Mouse (Mus musculus) forebrain, postnatal 0 days (tissue): ENCODE results near the gene Vezt. TPM values are rescaled to one million over a fixed set of nuclear protein-coding genes. Genes with fewer than 3 reads are reported as not detected.

Experiments used
- ATAC-seq: fragments of 200-750 bp; cut with Nextera tagmentation; 2 replicates; pipeline ENCODE4 v1.8.0; 2017; ENCODE audit warnings: mild to moderate bottlenecking, moderate library complexity
- DNase-seq: peaks from one replicate; pipeline ENCODE4 v3.0.0-alpha.2; 2015
- H3K27ac ChIP-seq: fragments of 300-500 bp; sonication (generic); 2 replicates; pipeline ENCODE4 v1.5.1; 2014; ENCODE audit warnings: low read depth, mild to moderate bottlenecking, antibody characterized with exemption, low read length, moderate library complexity, mixed read lengths
- H3K27me3 ChIP-seq: fragments of 300-500 bp; sonication (generic); 2 replicates; pipeline ENCODE4 v1.6.1; 2014; ENCODE audit warnings: mild to moderate bottlenecking, low read length, mixed read lengths; ENCODE audit not compliant: insufficient read depth
- H3K36me3 ChIP-seq: fragments of 300-500 bp; sonication (generic); 2 replicates; pipeline ENCODE4 v1.6.1; 2014; ENCODE audit warnings: mild to moderate bottlenecking, moderate library complexity; ENCODE audit not compliant: insufficient read depth
- H3K4me1 ChIP-seq: fragments of 300-500 bp; sonication (generic); 2 replicates; pipeline ENCODE4 v1.6.1; 2014; ENCODE audit warnings: antibody characterized with exemption; ENCODE audit not compliant: insufficient read depth
- H3K4me2 ChIP-seq: fragments of 300-500 bp; sonication (generic); 2 replicates; pipeline ENCODE4 v1.6.1; 2014; ENCODE audit warnings: low read depth, mild to moderate bottlenecking, moderate library complexity
- H3K4me3 ChIP-seq: fragments of 300-500 bp; sonication (generic); 2 replicates; pipeline ENCODE4 v1.5.1; 2014; ENCODE audit warnings: low read depth, low read length, mixed read lengths
- H3K9ac ChIP-seq: fragments of 300-500 bp; sonication (generic); 2 replicates; pipeline ENCODE4 v1.6.1; 2014; ENCODE audit warnings: mild to moderate bottlenecking
- H3K9me3 ChIP-seq: fragments of 300-500 bp; sonication (generic); 2 replicates; pipeline ENCODE4 v1.6.1; 2016; ENCODE audit warnings: low read length
- CTCF ChIP-seq: sonication (generic); IDR thresholded peaks from 2 replicates; pipeline ENCODE4 v1.5.1; 2016; ENCODE audit warnings: antibody characterized with exemption, control low read depth, low read depth
- WGBS: fragments of 180-500 bp; shearing (Covaris S2); extraction: QIAGEN DNeasy Blood & Tissue Kit; methylation state at CpG from one replicate; pipeline ENCODE4 v1.1.7; 2014; 5-methylcytosine and 5-hydroxymethylcytosine counted together
- polyA plus RNA-seq: library from polyadenylated mRNA; unstranded; fragments of >200 nt; fragmentation: Nextera tagmentation; extraction: Ambion mirVana; gene quantifications from 2 replicates; pipeline ENCODE4 v1.2.1, GENCODE M21; 2015
- total RNA-seq: library from RNA; depleted of rRNA; stranded (reverse); fragments of >200 nt; gene quantifications from 2 replicates; pipeline ENCODE4 v1.2.3, GENCODE M21; 2014

Gene Vezt
- total and polyA plus RNA-seq, 2 experiments from 2014 or later = 40.1 to 66.0 TPM

- no peak overlapping the region for H3K27ac ChIP-seq
- no peaks in the 10 kb centered on the region for H3K27me3 ChIP-seq
- no peaks in the 10 kb centered on the region for H3K9me3 ChIP-seq
- ATAC-seq = no peak
- H3K4me2 ChIP-seq = no peak overlapping the region
- TF ChIP-seq CTCF = no peak
- 89% methylated on average over 4 of the region's 4 CpGs for WGBS
- H3K9ac ChIP-seq = no peak overlapping the region
- no peak for DNase-seq
- H3K4me3 ChIP-seq = no peak overlapping the region
- no peaks in the 10 kb centered on the region for H3K36me3 ChIP-seq
- H3K4me1 ChIP-seq = peaks cover 5% of the 10 kb centered on the region; the same call in 1 of the 2 replicates
Measured at GRCm38 (mm10) chr10:93921160-93921559, 114.5 kb downstream of the Vezt start.

- no peaks in the 10 kb centered on the region for H3K9me3 ChIP-seq
- H3K9ac ChIP-seq = no peak overlapping the region
- DNase-seq = peak; percentile 72
- ATAC-seq = 0 out of 2 replicates have a peak, but pooled peaks have one; percentile 18
- no peak overlapping the region for H3K4me3 ChIP-seq
- no peaks in the 10 kb centered on the region for H3K36me3 ChIP-seq
- peak overlapping the region; percentile 15 for H3K4me2 ChIP-seq
- no peak for TF ChIP-seq CTCF
- H3K27me3 ChIP-seq = no peaks in the 10 kb centered on the region
- 51% methylated on average over 13 of the region's 13 CpGs for WGBS
- H3K4me1 ChIP-seq = peaks cover 5% of the 10 kb centered on the region; the same call in 1 of the 2 replicates
- no peak overlapping the region for H3K27ac ChIP-seq
Measured at GRCm38 (mm10) chr10:93919227-93919626, 116.4 kb downstream of the Vezt start.

- Histone ChIP-seq H3K36me3 (no peaks in the 10 kb centered on the region), H3K27ac (no peak overlapping the region), H3K9me3 (no peaks in the 10 kb centered on the region), H3K4me3 (no peak overlapping the region), H3K27me3 (no peaks in the 10 kb centered on the region), H3K4me2 (peak overlapping the region; percentile 15; the same call in 1 of the 2 replicates), H3K9ac (no peak overlapping the region), H3K4me1 (peaks cover 5% of the 10 kb centered on the region; the same call in 1 of the 2 replicates)
- TF ChIP-seq CTCF = no peak
- DNase-seq = peak; percentile 18
- no peak for ATAC-seq
- WGBS = 23% methylated on average over 6 of the region's 6 CpGs
Measured at GRCm38 (mm10) chr10:93918701-93919100, 116.9 kb downstream of the Vezt start.

GRCm38 (mm10) chr10:93918087-93918486 is 117.5 kb downstream of the Vezt start:
- Histone ChIP-seq H3K4me1 (peaks cover 5% of the 10 kb centered on the region; the same call in 1 of the 2 replicates), H3K9me3 (no peaks in the 10 kb centered on the region), H3K9ac (no peak overlapping the region), H3K4me2 (no peak overlapping the region), H3K4me3 (no peak overlapping the region), H3K36me3 (no peaks in the 10 kb centered on the region), H3K27ac (no peak overlapping the region), H3K27me3 (no peaks in the 10 kb centered on the region)
- no peak for TF ChIP-seq CTCF
- WGBS = 92% methylated on average over 2 of the region's 2 CpGs
- DNase-seq = no peak
- no peak for ATAC-seq

DNA sequence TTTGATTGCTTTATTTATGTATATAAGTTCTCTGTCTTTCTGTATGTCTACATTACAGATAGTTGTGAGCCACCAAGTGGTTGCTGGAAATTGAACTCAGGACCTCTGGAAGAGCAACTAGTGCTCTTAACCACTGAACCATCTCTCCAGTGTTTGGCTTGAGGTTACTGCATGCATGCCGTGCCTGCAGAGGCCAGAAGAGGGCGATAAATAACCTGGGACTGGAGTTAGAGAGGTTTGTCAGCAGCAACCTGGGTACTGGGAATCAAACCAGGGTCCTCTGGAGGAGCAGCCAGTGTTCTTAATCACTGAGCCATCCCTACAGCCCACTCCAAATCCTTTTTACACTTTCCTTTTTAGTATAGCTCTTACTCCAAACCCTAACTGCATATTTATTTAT is 118.8 kb downstream of the Vezt start:
- Histone ChIP-seq H3K9me3 (no peaks in the 10 kb centered on the region), H3K4me3 (no peak overlapping the region), H3K27me3 (no peaks in the 10 kb centered on the region), H3K9ac (no peak overlapping the region), H3K4me1 (peaks cover 5% of the 10 kb centered on the region; the same call in 1 of the 2 replicates), H3K36me3 (no peaks in the 10 kb centered on the region), H3K27ac (no peak overlapping the region), H3K4me2 (no peak overlapping the region)
- ATAC-seq = no peak
- no peak; the same call in 1 of the 2 replicates for TF ChIP-seq CTCF
- no peak for DNase-seq
- WGBS = 82% methylated on average over 2 of the region's 2 CpGs

DNA sequence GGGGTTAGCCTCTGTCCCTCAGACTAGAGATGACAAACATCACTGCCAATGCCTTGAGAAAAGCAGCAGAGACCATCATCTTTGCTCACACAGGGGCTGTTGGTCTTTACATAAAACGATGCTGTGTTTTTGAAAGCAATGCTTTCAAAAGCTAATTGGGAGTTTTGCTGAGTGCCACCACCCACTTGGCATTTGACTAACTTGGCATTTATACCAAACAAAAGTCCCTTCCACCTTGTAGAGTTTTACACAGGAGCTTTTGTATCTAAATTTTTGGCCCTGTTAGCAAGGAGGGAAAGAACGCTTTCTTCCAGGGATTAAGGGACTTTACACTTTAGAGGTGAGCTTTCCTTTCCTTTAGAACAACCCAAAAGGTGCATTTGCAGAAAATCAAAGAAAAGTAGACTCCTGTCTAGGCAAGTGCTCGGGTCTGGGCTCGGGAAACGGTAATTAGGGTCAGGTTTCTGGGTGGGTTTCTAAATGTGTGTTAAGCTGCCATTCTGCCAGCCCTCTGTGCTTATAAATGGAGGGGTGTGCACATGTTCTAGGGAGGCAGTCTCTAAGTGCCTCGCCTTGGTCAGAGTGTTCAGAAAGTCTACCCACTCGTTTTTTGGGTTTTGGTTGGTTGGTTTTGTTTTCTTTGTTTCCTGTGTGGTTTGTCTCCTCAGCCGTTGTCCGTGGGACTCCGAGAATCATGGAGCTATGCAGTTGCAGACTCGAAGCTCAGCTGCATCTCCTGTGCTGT is 119.9 kb downstream of the Vezt start:
- Histone ChIP-seq H3K9me3 (no peaks in the 10 kb centered on the region), H3K4me1 (peaks cover 5% of the 10 kb centered on the region; the same call in 1 of the 2 replicates), H3K36me3 (no peaks in the 10 kb centered on the region), H3K4me2 (peak overlapping the region; percentile 10; the same call in 1 of the 2 replicates), H3K4me3 (no peak overlapping the region), H3K27ac (no peak overlapping the region), H3K9ac (no peak overlapping the region), H3K27me3 (no peaks in the 10 kb centered on the region)
- ATAC-seq (no peak; the same call in 1 of the 2 replicates), DNase-seq (no peak)
- WGBS = 16% methylated on average over 11 of the region's 11 CpGs
- no peak for TF ChIP-seq CTCF

GRCm38 (mm10) chr10:93913525-93913924 is 122.1 kb downstream of the Vezt start:
- no peaks in the 10 kb centered on the region for H3K9me3 ChIP-seq
- H3K9ac ChIP-seq = no peak overlapping the region
- 77% methylated on average over 5 of the region's 5 CpGs for WGBS
- no peak for TF ChIP-seq CTCF
- H3K27me3 ChIP-seq = no peaks in the 10 kb centered on the region
- H3K4me3 ChIP-seq = no peak overlapping the region
- no peak overlapping the region for H3K4me2 ChIP-seq
- DNase-seq (no peak), ATAC-seq (no peak)
- H3K4me1 ChIP-seq = no peaks in the 10 kb centered on the region
- H3K36me3 ChIP-seq = no peaks in the 10 kb centered on the region
- no peak overlapping the region for H3K27ac ChIP-seq
